ENCODE assay signal across 37 mouse cellular contexts in genomic region chr4:141451251-141451650, GRCm38 (mm10). TPM values are rescaled to one million over a fixed set of nuclear protein-coding genes. Genes with fewer than 3 reads are reported as not detected.
DNase-seq lines count a peak whose midpoint lies in the region; ATAC-seq and TF ChIP-seq lines count a peak whose summit lies in the region.
"Had no signal": no experiment of that assay in that cellular context is flagged by ENCODE, and none has a peak within 500 bp of the region (broad histone marks: within the 10 kb centered on the region; RNA-seq: fewer than 3 reads in every experiment).

No protein-coding gene starts in this region.

- H3K27me3 ChIP-seq in G1E (ENCODE audit: insufficient read depth, low read length) = no peaks in the 10 kb centered on the region
- H3K27me3 ChIP-seq in forebrain, embryonic 10.5 days (ENCODE audit: poor library complexity, severe bottlenecking) = no peaks in the 10 kb centered on the region
- H3K27me3 ChIP-seq: embryonic facial prominence, embryonic 13.5 days; forebrain, embryonic 13.5 days; heart, embryonic 15.5 days had no signal

- peak overlapping the region; percentile 12; the same call in 1 of the 2 replicates for H3K27ac ChIP-seq in gastrocnemius, adult 2 months
- peak overlapping the region; percentile 23; the same call in 1 of the 2 replicates for H3K27ac ChIP-seq in bone marrow macrophage, adult 2 months (ENCODE audit: insufficient read depth, low read depth, low read length)
- peak overlapping the region; percentile 31; the same call in 1 of the 2 replicates for H3K27ac ChIP-seq in macrophage
- no peak overlapping the region for H3K27ac ChIP-seq in forebrain, embryonic 10.5 days
- H3K27ac ChIP-seq: embryonic facial prominence, embryonic 10.5 days; embryonic facial prominence, embryonic 13.5 days; forebrain, embryonic 13.5 days; heart, embryonic 15.5 days; hindbrain, embryonic 10.5 days; hindbrain, embryonic 14.5 days; hindbrain, postnatal 0 days had no signal

- peak; percentile 81 for ATAC-seq in G1E (ENCODE audit: extremely low read depth, insufficient number of reproducible peaks, low FRiP score, poor library complexity, severe bottlenecking)
- ATAC-seq: CD4-positive, CD25-positive, alpha-beta regulatory T cell, adult 4 months; forebrain, embryonic 13.5 days; forebrain, embryonic 16.5 days; hindbrain, postnatal 0 days; inflammation-experienced regulatory T-cells, adult 6 months; intestine, embryonic 16.5 days had no signal

- no peak for TF ChIP-seq POLR2A in bone marrow macrophage, adult 2 months (IDR thresholded peaks at IDR 0.05; ENCODE audit: borderline replicate concordance, low read depth, low read length)

- H3K4me3 ChIP-seq in gastrocnemius, adult 2 months = no peak overlapping the region
- H3K4me3 ChIP-seq in G1E (ENCODE audit: low read depth, low read length) (no peak overlapping the region), macrophage (ENCODE audit: inconsistent target) (no peak overlapping the region)
- H3K4me3 ChIP-seq in bone marrow macrophage, adult 2 months (ENCODE audit: insufficient read depth, low read length) = no peak overlapping the region
- no peak overlapping the region for H3K4me3 ChIP-seq in forebrain, embryonic 10.5 days
- H3K4me3 ChIP-seq: embryonic facial prominence, embryonic 10.5 days; embryonic facial prominence, embryonic 13.5 days; erythroblast, embryonic 14.5 days; forebrain, embryonic 13.5 days; heart, embryonic 15.5 days; hindbrain, embryonic 10.5 days had no signal

- H3K79me2 ChIP-seq in macrophage (ENCODE audit: inconsistent target) = peaks cover 94% of the 10 kb centered on the region

- H3K36me3 ChIP-seq in G1E (replicated peaks) (peaks cover 86% of the 10 kb centered on the region), macrophage (ENCODE audit: inconsistent target) (peaks cover 30% of the 10 kb centered on the region; the same call in 1 of the 2 replicates)
- H3K36me3 ChIP-seq in forebrain, embryonic 10.5 days (replicated peaks) = peaks cover 87% of the 10 kb centered on the region

- TF ChIP-seq CTCF in gastrocnemius, adult 2 months (IDR thresholded peaks at IDR 0.05) = no peak
- TF ChIP-seq CTCF in G1E (IDR thresholded peaks at IDR 0.05; ENCODE audit: low read depth, low read length) = no peak
- TF ChIP-seq CTCF in bone marrow macrophage, adult 2 months (IDR thresholded peaks at IDR 0.05; ENCODE audit: low read depth, low read length) = no peak

- 79% methylated on average over 2 of the region's 2 CpGs for WGBS in macrophage (ENCODE audit: missing documents)
- 98% methylated on average over 2 of the region's 2 CpGs for WGBS in forebrain, embryonic 10.5 days

- DNase-seq in gastrocnemius, adult 2 months = no peak
- DNase-seq in gastrocnemius, postnatal 14 days = no peak
- peak; percentile 71 for DNase-seq in G1E (ENCODE audit: low spot score)
- DNase-seq in forebrain, embryonic 10.5 days (ENCODE audit: extremely low spot score, low spot score) = no peak
- DNase-seq in spleen, adult 18-20 months = no peak
- no peak for DNase-seq in lung, adult 18-20 months
- DNase-seq: adrenal gland, adult 2 months; adrenal gland, postnatal 14 days; cerebellum, adult 11 months; cerebellum, adult 2 months; cerebellum, adult 9-11 months; cerebellum, postnatal 25 days; embryo, embryonic 11 days; gastrocnemius, postnatal 25 days; heart, postnatal 10 days; heart, postnatal 36 days; kidney, adult 8-10 months had no signal

- intact Hi-C loops in gastrocnemius, adult 2 months (cut with DNase I) = no loop called here
- intact Hi-C loops in gastrocnemius, postnatal 14 days (cut with DNase I; ENCODE audit: low total_unique reads) = no loop called here

- no peaks in the 10 kb centered on the region for H3K9me3 ChIP-seq in G1E (replicated peaks)
- no peaks in the 10 kb centered on the region for H3K9me3 ChIP-seq in forebrain, embryonic 10.5 days
- H3K9me3 ChIP-seq: embryonic facial prominence, embryonic 10.5 days; embryonic facial prominence, embryonic 13.5 days; forebrain, embryonic 13.5 days; heart, embryonic 15.5 days; hindbrain, embryonic 10.5 days had no signal

- peaks cover 31% of the 10 kb centered on the region for H3K4me1 ChIP-seq in G1E (ENCODE audit: insufficient read depth, low read depth, low read length)
- H3K4me1 ChIP-seq in bone marrow macrophage, adult 2 months (ENCODE audit: control insufficient read depth, insufficient read depth, low read length) = peaks cover 47% of the 10 kb centered on the region
- H3K4me1 ChIP-seq in forebrain, embryonic 10.5 days = peaks cover 11% of the 10 kb centered on the region

RNA-seq across cellular contexts. Expression of gene Zbtb17, which starts 6.8 kb away (rescaled TPM):
- total RNA-seq in gastrocnemius, adult 2 months (2021) = 10 to 100 TPM; 30.2 to 30.6 TPM
- 10 to 100 TPM; 16.2 to 16.7 TPM for total RNA-seq in gastrocnemius, postnatal 14 days (2021)
- total RNA-seq in G1E (2014; fragmentation: Nextera tagmentation) (10.9 and 11.8 TPM in 2 replicates), G1E (2017) (15.9 and 22.8 TPM in 2 replicates)
- polyA plus RNA-seq in G1E (2012) (51.4 and 61.1 TPM in 2 replicates), macrophage (2018) (10.7 to 11.7 TPM (median 11.6 TPM) in 3 replicates)
- 12.6 and 16.4 TPM in 2 replicates for polyA plus RNA-seq in bone marrow macrophage, adult 2 months (2012; ENCODE audit: insufficient read depth, insufficient read length, missing spikeins)
- 100 to 1,000 TPM in 4 of 26 experiments, 10 to 100 TPM in 22; 30.8 to 125 (median 48.0) TPM for total RNA-seq in macrophage (2018; cell fraction: chromatin; rRNA removed)
- 10 to 100 TPM; 10.3 to 24.2 (median 12.9) TPM for total RNA-seq in macrophage (2018; cell fraction: cytosol; rRNA removed)
- total RNA-seq in macrophage (2018; cell fraction: nucleus; rRNA removed) = 10 to 100 TPM; 18.3 to 78.5 (median 37.7) TPM
- 58.9 and 61.1 TPM in 2 replicates for polyA plus RNA-seq in forebrain, embryonic 10.5 days (2016; fragmentation: Nextera tagmentation; extraction: Ambion mirVana)

RNA-seq across cellular contexts. Expression of gene Srarp, which starts 15.3 kb away (rescaled TPM):
- 1 to 10 TPM in 1 of 2 experiments, under 1 TPM in 1; 0.92 to 1.6 TPM for total RNA-seq in gastrocnemius, adult 2 months (2021)
- not detected for total RNA-seq in gastrocnemius, postnatal 14 days (2021)
- total RNA-seq in G1E (2014; fragmentation: Nextera tagmentation) (not detected in 2 replicates), G1E (2017) (not detected in 2 replicates)
- polyA plus RNA-seq in G1E (2012) (not detected in 2 replicates), macrophage (2018) (not detected in 3 replicates)
- polyA plus RNA-seq in bone marrow macrophage, adult 2 months (2012; ENCODE audit: insufficient read depth, insufficient read length, missing spikeins) = not detected in 2 replicates
- total RNA-seq in macrophage (2018; cell fraction: chromatin; rRNA removed) = not detected
- not detected for total RNA-seq in macrophage (2018; cell fraction: cytosol; rRNA removed)
- not detected for total RNA-seq in macrophage (2018; cell fraction: nucleus; rRNA removed)
- polyA plus RNA-seq in forebrain, embryonic 10.5 days (2016; fragmentation: Nextera tagmentation; extraction: Ambion mirVana) = not detected in 2 replicates
- total RNA-seq: adrenal gland, postnatal 14 days; adrenal gland, postnatal 4 days; heart, postnatal 10 days had no signal
- polyA plus RNA-seq: C2C12; CD4-positive, CD25-positive, alpha-beta regulatory T cell, adult 4 months; embryonic facial prominence, embryonic 10.5 days; embryonic facial prominence, embryonic 13.5 days; erythroblast, embryonic 14.5 days; forebrain, embryonic 13.5 days; forebrain, embryonic 16.5 days; heart, embryonic 11.5 days; heart, embryonic 15.5 days; hindbrain, embryonic 10.5 days; inflammation-experienced regulatory T-cells, adult 6 months; intestine, embryonic 16.5 days had no signal

RNA-seq across cellular contexts. Expression of gene Hspb7, which starts 30.7 kb away (rescaled TPM):
- 100 to 1,000 TPM; 223 to 468 TPM for total RNA-seq in gastrocnemius, adult 2 months (2021)
- 100 to 1,000 TPM; 218 to 313 TPM for total RNA-seq in gastrocnemius, postnatal 14 days (2021)
- total RNA-seq in G1E (2014; fragmentation: Nextera tagmentation) (not detected in 2 replicates), G1E (2017) (not detected in 2 replicates)
- polyA plus RNA-seq in G1E (2012) (not detected in 2 replicates), macrophage (2018) (not detected in 3 replicates)
- not detected in 2 replicates for polyA plus RNA-seq in bone marrow macrophage, adult 2 months (2012; ENCODE audit: insufficient read depth, insufficient read length, missing spikeins)
- total RNA-seq in macrophage (2018; cell fraction: chromatin; rRNA removed) = not detected
- not detected for total RNA-seq in macrophage (2018; cell fraction: cytosol; rRNA removed)
- under 1 TPM in 1 of 26 experiments, not detected in 25; 0.24 TPM for total RNA-seq in macrophage (2018; cell fraction: nucleus; rRNA removed)
- polyA plus RNA-seq in forebrain, embryonic 10.5 days (2016; fragmentation: Nextera tagmentation; extraction: Ambion mirVana) = not detected in 2 replicates
- total RNA-seq: hindbrain, postnatal 0 days had no signal
- polyA plus RNA-seq: CD4-positive, CD25-positive, alpha-beta regulatory T cell, adult 4 months; embryonic facial prominence, embryonic 10.5 days; embryonic facial prominence, embryonic 13.5 days; erythroblast, embryonic 14.5 days; forebrain, embryonic 13.5 days; forebrain, embryonic 16.5 days; hindbrain, embryonic 10.5 days; inflammation-experienced regulatory T-cells, adult 6 months had no signal

RNA-seq across cellular contexts. Expression of gene Clcnkb, which starts 35.4 kb away (rescaled TPM):
- total RNA-seq in gastrocnemius, adult 2 months (2021) = under 1 TPM in 1 of 2 experiments, not detected in 1; 0.25 TPM
- under 1 TPM; 0.31 to 0.80 TPM for total RNA-seq in gastrocnemius, postnatal 14 days (2021)
- not detected in 2 replicates for total RNA-seq in G1E (2014; fragmentation: Nextera tagmentation)
- 0.05 TPM in 1 of 2 replicates, not detected in the other for total RNA-seq in G1E (2017)
- polyA plus RNA-seq in G1E (2012) = not detected in 2 replicates
- not detected in 2 replicates for polyA plus RNA-seq in bone marrow macrophage, adult 2 months (2012; ENCODE audit: insufficient read depth, insufficient read length, missing spikeins)
- total RNA-seq in macrophage (2018; cell fraction: chromatin; rRNA removed) = not detected
- not detected for total RNA-seq in macrophage (2018; cell fraction: cytosol; rRNA removed)
- not detected for total RNA-seq in macrophage (2018; cell fraction: nucleus; rRNA removed)
- not detected in 3 replicates for polyA plus RNA-seq in macrophage (2018)
- polyA plus RNA-seq in forebrain, embryonic 10.5 days (2016; fragmentation: Nextera tagmentation; extraction: Ambion mirVana) = not detected in 2 replicates
- total RNA-seq: adrenal gland, adult 2 months; adrenal gland, postnatal 14 days; gastrocnemius, postnatal 25 days had no signal
- polyA plus RNA-seq: adrenal gland, adult 2 months; C2C12; CD4-positive, CD25-positive, alpha-beta regulatory T cell, adult 4 months; cerebellum, adult 2 months; cortical plate, adult 2 months; embryonic facial prominence, embryonic 13.5 days; erythroblast, embryonic 14.5 days; forebrain, embryonic 13.5 days; forebrain, embryonic 16.5 days; hindbrain, embryonic 10.5 days; hindbrain, embryonic 14.5 days; inflammation-experienced regulatory T-cells, adult 6 months had no signal

RNA-seq across cellular contexts. Expression of gene Clcnka, which starts 52.7 kb away (rescaled TPM):
- not detected for total RNA-seq in gastrocnemius, adult 2 months (2021)
- total RNA-seq in gastrocnemius, postnatal 14 days (2021) = 1 to 10 TPM; 1.2 to 1.8 TPM
- total RNA-seq in G1E (2014; fragmentation: Nextera tagmentation) = not detected in 2 replicates
- total RNA-seq in G1E (2017) = not detected in 2 replicates
- not detected in 2 replicates for polyA plus RNA-seq in G1E (2012)
- not detected in 2 replicates for polyA plus RNA-seq in bone marrow macrophage, adult 2 months (2012; ENCODE audit: insufficient read depth, insufficient read length, missing spikeins)
- total RNA-seq in macrophage (2018; cell fraction: chromatin; rRNA removed) = not detected
- not detected for total RNA-seq in macrophage (2018; cell fraction: cytosol; rRNA removed)
- not detected for total RNA-seq in macrophage (2018; cell fraction: nucleus; rRNA removed)
- not detected in 3 replicates for polyA plus RNA-seq in macrophage (2018)
- 0.05 and 0.06 TPM in 2 replicates for polyA plus RNA-seq in forebrain, embryonic 10.5 days (2016; fragmentation: Nextera tagmentation; extraction: Ambion mirVana)
- total RNA-seq: adrenal gland, adult 2 months; adrenal gland, postnatal 14 days; gastrocnemius, adult 18-20 months; heart, adult 8-10 months; heart, postnatal 10 days; heart, postnatal 36 days had no signal
- polyA plus RNA-seq: C2C12; CD4-positive, CD25-positive, alpha-beta regulatory T cell, adult 4 months; cerebellum, adult 2 months; cortical plate, adult 2 months; erythroblast, embryonic 14.5 days; forebrain, embryonic 16.5 days; inflammation-experienced regulatory T-cells, adult 6 months had no signal
